Mouse (Mus musculus) small intestine, adult 2 months (tissue): ENCODE results near the gene Shf.

Experiments used
- CTCF ChIP-seq: fragments of 200-500 bp; IDR thresholded peaks from 2 replicates; pipeline ENCODE4 v1.5.1; 2012; ENCODE audit warnings: low read depth, mild to moderate bottlenecking, control low read depth, inconsistent platforms, low read length, moderate library complexity, mixed read lengths; ENCODE audit not compliant: insufficient replicate concordance, insufficient read length; ENCODE audit errors: extremely low read depth
- POLR2A ChIP-seq: fragments of 200-500 bp; IDR thresholded peaks from 2 replicates; pipeline ENCODE4 v1.6.1; 2012; ENCODE audit warnings: low read depth, mild to moderate bottlenecking, control low read depth, inconsistent platforms, low read length, moderate library complexity

GRCm38 (mm10) chr2:122367701-122368080, 1.3 kb downstream of the Shf start:
- TF ChIP-seq POLR2A (no peak), CTCF (no peak)
